Mouse (Mus musculus): ENCODE results near the gene Ska3. TPM values are rescaled to one million over a fixed set of nuclear protein-coding genes. Genes with fewer than 3 reads are reported as not detected.
A peak's percentile ranks its signal among the peaks of the same experiment; 100 is the strongest.

The Ska3 gene
- polyA plus RNA-seq, 1 experiment from 2014 or later = 21.2 TPM

DNA sequence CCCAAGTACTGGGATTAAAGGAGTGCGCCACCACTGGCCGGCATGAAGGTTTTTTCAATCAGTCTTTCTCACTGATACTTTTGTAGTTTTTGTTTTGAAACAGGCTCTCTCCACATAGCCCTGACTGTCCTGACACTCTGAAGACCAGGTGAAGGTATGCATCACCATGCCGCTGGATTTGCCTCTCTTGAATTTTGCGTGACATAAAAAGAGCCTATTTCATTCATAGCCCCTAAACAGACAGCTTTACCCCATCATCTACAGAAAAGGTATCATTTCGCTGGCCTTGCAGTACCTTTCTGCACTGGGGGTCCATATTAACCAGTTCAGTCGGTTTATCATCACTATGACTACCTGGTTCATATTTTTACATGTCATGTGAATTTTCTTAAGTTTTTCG is 28.4 kb downstream of the Ska3 start:
- H3K9me3 ChIP-seq (replicated peaks) = no peaks in the 10 kb centered on the region
- peak overlapping the region; percentile 59; the same call in 1 of the 2 replicates for H3K27ac ChIP-seq
- peak; percentile 11; the same call in 1 of the 2 replicates for ATAC-seq (replicated peaks; ENCODE audit: insufficient number of reproducible peaks, insufficient read depth, low FRiP score, low read depth)
- H3K36me3 ChIP-seq = peaks cover 4% of the 10 kb centered on the region
- H3K4me2 ChIP-seq = peak overlapping the region; percentile 87
- peaks cover 19% of the 10 kb centered on the region for H3K4me1 ChIP-seq (replicated peaks)
- peak overlapping the region; percentile 86 for H3K4me3 ChIP-seq
- WGBS = 15% methylated on average over 7 of the region's 7 CpGs
- H3K27me3 ChIP-seq = no peaks in the 10 kb centered on the region
- peak overlapping the region; percentile 83; the same call in 1 of the 2 replicates for H3K9ac ChIP-seq

DNA sequence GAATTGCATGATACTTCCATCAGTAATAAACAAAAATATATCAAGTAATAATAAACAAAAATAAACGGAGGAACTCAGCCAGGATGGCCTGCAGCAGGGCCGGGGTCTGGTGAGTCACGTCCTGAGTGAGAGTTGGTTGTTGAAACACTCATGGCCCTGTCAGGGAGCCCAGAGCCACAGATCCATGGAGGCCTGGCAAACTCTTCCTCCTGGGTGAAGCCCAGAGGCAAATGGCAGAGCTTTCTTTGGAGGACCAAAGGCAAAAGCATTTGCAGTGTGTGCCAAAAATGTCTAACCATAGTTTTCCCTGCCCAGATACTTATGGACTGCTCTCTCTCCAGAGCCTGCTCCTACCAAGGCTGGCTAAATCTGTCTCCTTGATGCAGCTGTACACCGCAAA is 34.8 kb downstream of the Ska3 start:
- no peaks in the 10 kb centered on the region for H3K4me1 ChIP-seq (replicated peaks)
- H3K9me3 ChIP-seq (replicated peaks) = no peaks in the 10 kb centered on the region
- WGBS = 68% methylated on average over 4 of the region's 4 CpGs
- H3K27ac ChIP-seq = no peak overlapping the region
- H3K4me3 ChIP-seq = no peak overlapping the region
- no peaks in the 10 kb centered on the region for H3K36me3 ChIP-seq
- H3K4me2 ChIP-seq = no peak overlapping the region
- no peak overlapping the region for H3K9ac ChIP-seq
- no peak for ATAC-seq (replicated peaks; ENCODE audit: insufficient number of reproducible peaks, insufficient read depth, low FRiP score, low read depth)
- no peaks in the 10 kb centered on the region for H3K27me3 ChIP-seq

DNA sequence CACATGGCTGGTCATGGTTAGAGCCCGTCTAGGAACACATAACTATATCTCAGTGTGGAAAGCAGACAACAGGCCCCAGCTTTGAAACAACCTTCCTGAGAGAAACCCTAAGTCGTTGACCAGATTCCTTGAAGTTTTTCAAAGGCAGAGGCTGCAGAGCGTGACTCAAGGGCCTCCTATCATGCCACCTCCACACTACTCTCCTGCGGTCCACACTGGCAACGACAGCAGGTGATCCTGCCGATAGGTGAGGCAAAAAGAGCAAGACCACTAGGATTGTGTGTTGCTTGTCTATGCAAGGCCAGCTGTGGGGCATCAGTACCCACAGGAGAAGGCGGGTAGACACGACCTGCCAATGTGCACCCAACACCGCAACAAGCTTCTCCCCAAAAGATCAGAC is 36.2 kb downstream of the Ska3 start:
- no peaks in the 10 kb centered on the region for H3K27me3 ChIP-seq
- H3K9me3 ChIP-seq (replicated peaks) = no peaks in the 10 kb centered on the region
- H3K4me2 ChIP-seq = no peak overlapping the region
- WGBS = 88% methylated on average over 9 of the region's 9 CpGs
- no peak for ATAC-seq (replicated peaks; ENCODE audit: insufficient number of reproducible peaks, insufficient read depth, low FRiP score, low read depth)
- H3K4me3 ChIP-seq = no peak overlapping the region
- H3K9ac ChIP-seq = no peak overlapping the region
- no peaks in the 10 kb centered on the region for H3K36me3 ChIP-seq
- H3K4me1 ChIP-seq (replicated peaks) = no peaks in the 10 kb centered on the region
- no peak overlapping the region for H3K27ac ChIP-seq

DNA sequence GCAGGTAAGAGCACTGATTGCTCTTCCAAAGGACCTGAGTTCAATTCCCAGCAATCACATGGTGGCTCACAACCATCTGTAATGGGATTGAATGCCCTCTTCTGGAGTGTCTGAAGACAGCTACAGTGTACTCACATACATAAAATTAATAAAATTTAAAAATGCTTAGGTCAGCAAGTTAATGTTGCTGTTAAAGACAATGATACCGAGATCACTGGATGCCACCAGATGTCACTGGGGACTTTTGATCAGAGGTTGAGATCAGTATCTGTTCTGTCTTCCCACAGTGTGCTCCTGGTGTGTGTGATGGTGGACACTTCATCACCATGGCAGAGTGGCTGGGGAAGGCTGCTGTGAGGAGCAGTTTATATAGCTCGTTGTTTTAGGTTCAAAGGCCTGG is 36.7 kb downstream of the Ska3 start:
- H3K4me3 ChIP-seq = no peak overlapping the region
- ATAC-seq (replicated peaks; ENCODE audit: insufficient number of reproducible peaks, insufficient read depth, low FRiP score, low read depth) = no peak
- H3K27ac ChIP-seq = no peak overlapping the region
- H3K9ac ChIP-seq = no peak overlapping the region
- H3K4me2 ChIP-seq = no peak overlapping the region
- no peaks in the 10 kb centered on the region for H3K36me3 ChIP-seq
- WGBS = 72% methylated on average over 2 of the region's 2 CpGs
- no peaks in the 10 kb centered on the region for H3K4me1 ChIP-seq (replicated peaks)
- no peaks in the 10 kb centered on the region for H3K9me3 ChIP-seq (replicated peaks)
- H3K27me3 ChIP-seq = no peaks in the 10 kb centered on the region

DNA sequence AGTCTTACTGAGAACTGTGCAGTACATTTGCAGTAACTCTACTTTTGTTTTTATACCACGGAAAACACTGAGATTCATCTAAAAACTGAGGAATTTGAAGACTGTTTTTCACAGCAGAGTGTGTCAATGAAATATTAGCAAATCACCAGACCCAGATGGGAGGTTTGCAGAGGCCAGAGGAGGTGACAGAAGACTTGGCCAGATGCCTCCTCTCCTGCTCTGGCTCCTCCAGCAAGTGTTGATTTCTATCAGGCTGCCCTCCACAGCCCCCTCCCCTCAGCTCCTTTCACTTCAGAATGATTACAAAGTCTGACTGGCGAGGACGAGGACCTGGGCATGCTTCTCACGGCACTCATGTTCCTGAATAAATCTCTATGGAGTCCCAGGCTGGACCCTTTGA is 38.6 kb downstream of the Ska3 start:
- H3K4me1 ChIP-seq (replicated peaks) = no peaks in the 10 kb centered on the region
- no peak overlapping the region for H3K4me3 ChIP-seq
- no peaks in the 10 kb centered on the region for H3K36me3 ChIP-seq
- H3K27ac ChIP-seq = no peak overlapping the region
- no peaks in the 10 kb centered on the region for H3K27me3 ChIP-seq
- no peak overlapping the region for H3K9ac ChIP-seq
- WGBS = 41% methylated on average over 4 of the region's 4 CpGs
- no peak for ATAC-seq (replicated peaks; ENCODE audit: insufficient number of reproducible peaks, insufficient read depth, low FRiP score, low read depth)
- no peak overlapping the region for H3K4me2 ChIP-seq
- no peaks in the 10 kb centered on the region for H3K9me3 ChIP-seq (replicated peaks)

DNA sequence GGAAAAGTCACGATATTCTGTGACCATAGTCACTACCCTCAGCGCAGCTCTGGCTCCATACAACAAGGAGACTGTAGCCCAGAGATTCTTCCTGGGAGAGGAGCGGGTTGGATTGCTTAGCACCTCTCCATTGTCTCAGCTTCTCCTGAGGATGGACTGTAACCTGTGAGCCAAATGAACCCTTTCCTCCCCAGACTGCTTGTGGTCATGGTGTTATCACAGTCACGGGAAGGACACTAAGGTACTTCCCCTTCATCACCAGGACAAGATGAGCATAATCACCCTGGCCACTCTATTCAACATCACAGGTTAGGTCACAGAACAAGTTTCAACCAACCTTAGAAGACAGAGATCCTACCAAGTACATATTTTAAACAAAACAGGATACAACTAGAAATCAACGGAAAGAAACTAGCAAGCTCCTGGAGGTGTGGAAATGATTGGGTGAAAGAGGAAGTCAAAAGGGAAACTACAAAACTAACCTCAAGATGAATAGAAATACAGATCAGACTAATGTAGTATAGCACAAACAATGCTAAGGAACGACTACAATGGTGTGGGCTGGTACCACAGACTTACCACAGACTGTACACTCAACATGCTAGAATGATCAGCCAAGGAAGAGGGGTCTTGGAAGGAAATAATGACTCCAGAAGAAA is 53.7 kb downstream of the Ska3 start:
- Histone ChIP-seq H3K4me1 (replicated peaks) (no peaks in the 10 kb centered on the region), H3K4me2 (no peak overlapping the region), H3K36me3 (no peaks in the 10 kb centered on the region), H3K9me3 (replicated peaks) (no peaks in the 10 kb centered on the region), H3K9ac (no peak overlapping the region), H3K27ac (no peak overlapping the region), H3K27me3 (no peaks in the 10 kb centered on the region), H3K4me3 (no peak overlapping the region)
- 74% methylated on average over 6 of the region's 6 CpGs for WGBS
- no peak for ATAC-seq (replicated peaks; ENCODE audit: insufficient number of reproducible peaks, insufficient read depth, low FRiP score, low read depth)

DNA sequence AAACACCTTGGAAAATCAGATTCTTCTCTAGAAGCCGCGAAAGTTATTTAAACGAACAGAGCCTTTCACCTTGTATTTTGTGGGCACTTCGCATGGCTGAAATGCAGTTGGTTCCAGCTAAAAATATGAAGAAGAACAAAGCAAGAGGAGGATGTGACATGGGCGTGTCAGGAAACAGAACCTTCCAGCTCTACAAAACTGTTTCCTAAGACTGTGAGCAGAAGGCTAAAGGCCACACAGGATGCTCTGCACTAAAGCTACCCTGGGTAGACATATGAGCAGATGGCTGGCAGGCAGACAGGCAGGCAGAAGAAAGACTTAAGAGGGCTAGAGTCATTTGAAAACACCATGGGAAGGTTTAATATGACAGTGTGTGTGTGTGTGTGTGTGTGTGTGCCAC is 56.9 kb downstream of the Ska3 start:
- 89% methylated on average over 5 of the region's 5 CpGs for WGBS
- no peak for ATAC-seq (replicated peaks; ENCODE audit: insufficient number of reproducible peaks, insufficient read depth, low FRiP score, low read depth)

DNA sequence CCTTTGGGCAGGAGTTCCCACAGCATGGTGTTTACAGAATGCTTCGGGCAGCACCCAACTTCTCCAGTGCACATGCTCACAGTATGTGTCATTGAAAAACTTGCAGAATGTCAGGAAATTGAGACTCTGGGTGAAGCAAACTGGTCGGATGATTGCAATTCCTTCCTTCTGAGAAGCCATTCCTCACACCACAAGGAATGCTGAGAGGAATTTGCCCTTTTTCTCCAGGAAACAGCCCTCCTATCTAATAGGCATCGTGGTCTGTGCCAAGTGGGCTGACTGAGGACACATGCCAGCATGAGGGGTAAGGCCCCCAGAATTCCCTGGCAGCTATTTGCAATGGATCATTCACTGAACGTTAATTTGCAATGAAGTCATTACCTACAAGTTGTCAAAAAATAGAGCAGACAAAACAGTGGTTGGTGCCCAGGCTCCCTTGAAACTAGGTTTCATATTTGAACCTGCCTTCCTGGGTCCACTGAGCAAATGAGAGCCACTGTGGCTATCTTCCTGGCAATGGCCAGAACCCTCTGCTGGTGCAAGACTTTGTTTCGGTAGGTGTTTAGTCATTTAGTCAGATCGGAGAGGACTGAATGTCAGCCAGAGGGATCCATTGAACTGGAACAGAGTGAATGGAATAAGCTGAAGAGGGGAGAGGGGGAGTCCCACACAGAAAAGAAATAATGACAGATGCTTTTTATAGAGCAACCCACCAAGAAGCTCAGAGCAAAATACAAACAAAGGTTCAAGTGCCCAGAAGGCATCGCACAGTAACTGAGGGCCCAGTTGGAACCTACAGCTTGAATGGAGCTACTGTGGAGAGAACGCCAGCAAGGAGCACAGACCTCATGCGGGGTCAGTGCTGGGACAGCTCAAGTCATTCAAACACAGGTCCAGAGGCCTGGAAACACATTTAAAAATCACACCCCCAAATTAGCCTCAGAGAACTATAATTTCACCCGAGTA is 65.3 kb downstream of the Ska3 start:
- no peak overlapping the region for H3K4me2 ChIP-seq
- no peak overlapping the region for H3K4me3 ChIP-seq
- no peaks in the 10 kb centered on the region for H3K9me3 ChIP-seq (replicated peaks)
- H3K4me1 ChIP-seq (replicated peaks) = 0 out of 2 replicates have a peak, but pooled peaks cover 5% of the 10 kb centered on the region
- no peak overlapping the region for H3K9ac ChIP-seq
- no peaks in the 10 kb centered on the region for H3K27me3 ChIP-seq
- ATAC-seq (replicated peaks; ENCODE audit: insufficient number of reproducible peaks, insufficient read depth, low FRiP score, low read depth) = no peak
- H3K36me3 ChIP-seq = no peaks in the 10 kb centered on the region
- H3K27ac ChIP-seq = peak overlapping the region; percentile 25; the same call in 1 of the 2 replicates
- 63% methylated on average over 10 of the region's 10 CpGs for WGBS

More for the DNA sequence above, 56.9 kb downstream of the Ska3 start:
- Histone ChIP-seq H3K27me3 (no peaks in the 10 kb centered on the region), H3K9me3 (replicated peaks) (no peaks in the 10 kb centered on the region), H3K4me1 (replicated peaks) (no peaks in the 10 kb centered on the region), H3K27ac (no peak overlapping the region), H3K9ac (no peak overlapping the region), H3K4me2 (no peak overlapping the region), H3K4me3 (no peak overlapping the region), H3K36me3 (no peaks in the 10 kb centered on the region)

DNA sequence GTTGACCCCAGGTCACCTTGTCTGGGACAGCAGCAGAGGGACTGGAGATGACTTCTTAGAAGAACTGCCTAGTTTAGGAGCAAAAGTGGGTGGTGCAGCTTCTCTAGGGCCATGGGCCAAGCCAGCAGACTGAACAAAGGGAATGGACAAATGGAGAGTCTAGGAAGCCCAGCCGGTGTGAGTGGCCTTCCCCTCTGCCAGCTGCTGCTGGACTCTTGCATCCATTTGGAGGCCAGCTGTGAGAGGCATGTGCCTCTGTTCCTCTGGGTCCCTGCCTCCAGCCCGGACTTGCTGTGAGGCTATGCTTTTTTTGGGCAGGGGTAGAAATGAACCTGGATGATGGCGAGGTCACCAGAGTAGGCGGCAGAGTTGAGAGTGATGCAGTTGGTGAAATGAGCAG is 67.7 kb downstream of the Ska3 start, which contains the start of gene Lats2:
Lats2 (minus strand) TSS at position 152 of the 400 bp plus-strand sequence.
- H3K4me3 ChIP-seq = no peak within 1 kb of the TSS
- no peak within 1 kb of the TSS for H3K9ac ChIP-seq
- no peak within 1 kb of the TSS for H3K27ac ChIP-seq
- H3K9me3 ChIP-seq (replicated peaks) = no peaks in the 10 kb centered on the region
- no peaks in the 10 kb centered on the region for H3K27me3 ChIP-seq
- H3K4me1 ChIP-seq (replicated peaks) = peaks cover 14% of the 10 kb centered on the region
- no peaks in the 10 kb centered on the region for H3K36me3 ChIP-seq
- H3K4me2 ChIP-seq = no peak within 1 kb of the TSS
- WGBS = 71% methylated on average over 4 of the region's 4 CpGs
- no peak for ATAC-seq (replicated peaks; ENCODE audit: insufficient number of reproducible peaks, insufficient read depth, low FRiP score, low read depth)
